Mouse (Mus musculus) telencephalon, adult 2 months (tissue): Measurements from ENCODE around the gene Akap2.

Experiments
- DNase-seq: peaks from one replicate; pipeline ENCODE4 v3.0.0-alpha.2; 2011; ENCODE audit warnings: low read depth, low spot score

Akap2 gene

DNA sequence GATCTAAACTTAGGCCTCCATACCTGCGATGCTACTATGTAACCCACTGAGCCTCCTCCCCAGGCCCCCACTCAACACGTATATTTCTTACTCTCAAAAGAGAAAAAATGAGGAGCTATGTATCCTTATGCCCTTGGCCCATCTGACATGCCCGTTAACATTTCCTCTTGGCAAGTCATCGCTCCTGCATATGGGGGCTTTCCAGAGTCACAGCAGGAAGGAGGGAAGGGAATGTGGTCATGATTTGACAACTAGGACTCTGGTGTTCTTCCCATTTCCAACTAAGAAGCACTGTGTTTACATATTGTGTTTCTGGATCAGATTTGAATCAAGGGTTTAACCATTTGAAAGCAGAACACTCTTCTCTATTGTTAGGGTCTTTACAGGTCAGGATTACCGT lies 15.9 kb upstream of the Akap2 start:
- DNase-seq = no peak

DNA sequence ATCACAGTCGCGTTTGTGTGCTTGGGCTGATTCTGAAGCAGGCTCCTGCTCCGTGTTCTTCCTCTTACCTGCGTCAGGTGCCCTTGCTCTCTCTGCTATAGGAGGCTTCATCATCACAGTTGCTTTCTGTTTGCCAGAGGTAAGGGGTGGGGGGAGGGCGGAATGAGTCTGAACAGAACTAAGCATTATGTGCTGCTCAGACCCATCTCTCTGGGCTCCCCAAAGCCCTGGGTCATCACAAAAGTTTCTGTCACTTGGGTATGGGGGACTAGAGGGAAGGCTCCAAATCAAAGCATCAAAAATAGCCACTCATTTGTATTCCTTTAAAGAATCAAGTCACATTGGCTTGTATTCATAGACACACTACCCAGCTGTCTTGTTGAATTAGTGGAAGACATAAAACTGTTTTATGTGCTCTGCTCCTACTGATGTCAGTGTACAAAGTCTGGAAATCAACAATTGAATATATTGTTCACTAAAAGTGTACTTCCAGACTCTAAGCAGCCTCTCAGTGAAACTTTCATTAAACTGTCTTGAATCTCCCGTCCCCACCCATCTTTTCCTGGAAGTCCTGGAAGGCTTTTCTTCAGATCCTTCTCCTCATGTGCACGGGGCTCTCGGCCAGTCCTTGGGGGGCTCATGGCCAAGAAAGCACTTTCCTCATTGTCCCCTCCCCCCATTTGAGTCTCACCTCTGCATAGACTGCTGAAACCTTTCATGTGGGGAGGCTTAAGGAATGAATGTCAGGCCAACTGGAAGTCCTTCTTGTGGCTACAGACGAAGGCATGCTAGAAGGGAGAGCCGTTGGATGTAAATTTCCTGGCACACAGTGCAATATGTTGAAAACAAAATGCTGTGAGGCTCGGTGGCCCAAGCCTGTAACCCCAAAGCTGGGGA lies 13.6 kb upstream of the Akap2 start:
- no peak for DNase-seq

GRCm38 (mm10) chr4:57704575-57704974 lies 12.9 kb upstream of the Akap2 start:
- DNase-seq = no peak

- DNase-seq = no peak
These were observed 1.6 kb upstream of the Akap2 start for GRCm38 (mm10) chr4:57715849-57716248.

DNA sequence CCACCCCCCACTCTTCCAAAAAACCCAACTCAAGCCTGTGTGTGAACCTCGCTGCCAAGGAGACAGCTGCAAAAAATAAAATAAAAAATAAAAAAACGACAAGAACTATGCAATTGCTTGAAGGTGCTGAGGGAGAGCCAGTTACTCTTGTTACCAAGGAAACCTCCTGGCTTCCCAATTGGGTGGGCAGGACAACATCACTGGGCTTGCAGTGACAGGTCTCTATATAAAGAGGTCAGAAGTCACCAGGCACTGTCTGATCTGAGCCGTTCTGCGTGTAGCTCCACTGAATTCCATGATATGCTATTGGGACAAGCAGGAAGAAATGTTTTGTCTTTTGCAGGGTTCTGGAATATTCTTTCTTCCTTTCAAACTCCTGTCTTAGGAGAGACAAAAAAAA lies 722 bp upstream of the Akap2 start:
- no peak for DNase-seq

DNA sequence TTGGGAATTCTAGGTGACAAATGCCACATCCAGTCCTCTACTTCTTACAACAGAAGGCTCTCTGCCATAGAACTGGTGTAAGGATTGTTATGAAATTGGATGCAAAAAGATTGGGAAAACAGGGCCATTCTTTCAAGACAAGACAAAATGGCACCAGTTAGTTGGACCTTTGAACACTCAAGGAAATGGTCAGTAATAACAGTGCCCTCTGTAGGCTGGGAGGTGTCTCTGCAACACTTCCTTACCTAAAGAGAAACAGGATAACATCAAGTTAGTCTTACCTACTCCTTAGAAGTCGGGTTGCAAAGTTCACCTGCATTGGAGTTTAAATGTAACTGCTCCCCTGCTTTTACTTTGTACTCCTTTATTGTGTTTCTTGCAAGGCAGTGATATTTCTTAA lies 1.9 kb downstream of the Akap2 start:
- DNase-seq = no peak

- no peak for DNase-seq
These were observed 3.5 kb downstream of the Akap2 start for GRCm38 (mm10) chr4:57720869-57721361.

DNA sequence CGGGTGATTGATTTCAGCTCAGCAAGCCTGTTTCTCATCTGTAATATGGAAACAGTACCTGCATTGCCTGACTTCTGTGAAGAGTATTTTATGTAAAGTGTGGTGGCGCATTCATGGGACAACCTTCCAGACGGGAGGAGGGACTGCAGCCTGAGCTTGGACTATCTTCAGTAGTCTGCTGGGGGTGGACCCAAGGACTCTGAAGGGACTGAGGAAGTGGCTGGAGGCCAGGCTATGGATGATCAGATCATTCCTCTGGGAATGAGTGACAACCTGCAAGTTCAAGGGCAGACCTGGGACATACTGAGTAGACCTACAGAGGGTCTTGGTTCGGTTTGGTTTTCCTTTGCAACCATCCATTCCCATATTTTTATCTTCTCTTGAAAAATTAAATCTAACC lies 4.8 kb downstream of the Akap2 start:
- no peak for DNase-seq

DNA sequence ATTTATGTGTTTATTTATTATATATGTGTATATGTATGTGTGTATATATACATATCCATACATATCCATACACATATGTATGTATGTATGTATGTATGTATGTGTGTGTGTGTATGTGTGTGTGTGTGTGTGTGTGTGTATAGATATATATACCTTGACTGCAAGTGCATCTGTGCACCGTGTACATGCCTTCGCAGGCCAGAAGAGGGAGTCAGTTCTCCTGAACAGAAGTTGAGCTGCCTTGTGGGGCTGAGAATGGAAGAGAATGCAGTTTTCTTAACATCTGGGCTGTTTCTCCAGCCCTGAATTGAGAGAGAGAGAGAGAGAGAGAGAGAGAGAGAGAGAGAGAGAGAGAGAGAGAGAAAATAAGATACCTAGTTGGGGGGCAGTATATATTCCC lies 6.2 kb downstream of the Akap2 start:
- DNase-seq = no peak

DNA sequence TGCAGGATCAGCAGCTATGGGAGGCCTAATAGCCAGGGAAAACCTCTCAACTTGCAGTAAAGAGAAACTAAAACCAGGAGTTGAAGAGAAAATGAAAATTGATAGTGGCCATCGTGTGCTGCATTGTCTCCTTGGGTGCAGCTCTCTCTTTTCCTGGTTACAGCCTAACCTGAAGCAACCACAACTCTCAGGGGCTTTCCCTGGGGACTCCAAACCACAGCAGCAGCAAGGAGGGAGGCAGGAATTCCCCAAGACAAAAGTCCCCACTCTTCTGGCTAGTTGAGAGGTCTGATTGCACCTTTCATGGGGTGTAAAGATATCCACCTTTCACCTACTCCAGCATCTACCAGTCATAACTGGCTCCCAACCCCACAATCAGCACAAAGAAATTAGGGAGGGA lies 8.1 kb downstream of the Akap2 start:
- no peak for DNase-seq

- DNase-seq = no peak
These were observed 11.2 kb downstream of the Akap2 start for GRCm38 (mm10) chr4:57728611-57729183.

DNA sequence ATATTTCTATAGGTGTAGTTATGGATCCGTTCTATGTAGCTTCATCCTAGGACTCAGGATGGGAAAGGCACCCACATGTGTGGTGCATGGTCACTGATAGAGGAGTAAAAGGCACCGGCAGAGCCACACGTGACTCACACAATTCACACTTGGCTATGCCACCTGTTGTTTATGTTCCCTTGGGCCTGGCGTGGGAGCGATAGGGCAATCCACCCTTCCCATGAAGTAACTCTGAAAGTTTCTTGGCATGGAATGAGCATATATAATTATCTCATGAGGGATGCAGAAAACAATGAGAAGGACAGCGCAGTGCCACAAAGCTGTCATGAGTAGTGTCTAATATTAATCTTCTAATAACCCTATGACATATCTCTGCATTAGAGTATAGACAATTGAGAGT lies 12.6 kb downstream of the Akap2 start:
- no peak for DNase-seq

DNA sequence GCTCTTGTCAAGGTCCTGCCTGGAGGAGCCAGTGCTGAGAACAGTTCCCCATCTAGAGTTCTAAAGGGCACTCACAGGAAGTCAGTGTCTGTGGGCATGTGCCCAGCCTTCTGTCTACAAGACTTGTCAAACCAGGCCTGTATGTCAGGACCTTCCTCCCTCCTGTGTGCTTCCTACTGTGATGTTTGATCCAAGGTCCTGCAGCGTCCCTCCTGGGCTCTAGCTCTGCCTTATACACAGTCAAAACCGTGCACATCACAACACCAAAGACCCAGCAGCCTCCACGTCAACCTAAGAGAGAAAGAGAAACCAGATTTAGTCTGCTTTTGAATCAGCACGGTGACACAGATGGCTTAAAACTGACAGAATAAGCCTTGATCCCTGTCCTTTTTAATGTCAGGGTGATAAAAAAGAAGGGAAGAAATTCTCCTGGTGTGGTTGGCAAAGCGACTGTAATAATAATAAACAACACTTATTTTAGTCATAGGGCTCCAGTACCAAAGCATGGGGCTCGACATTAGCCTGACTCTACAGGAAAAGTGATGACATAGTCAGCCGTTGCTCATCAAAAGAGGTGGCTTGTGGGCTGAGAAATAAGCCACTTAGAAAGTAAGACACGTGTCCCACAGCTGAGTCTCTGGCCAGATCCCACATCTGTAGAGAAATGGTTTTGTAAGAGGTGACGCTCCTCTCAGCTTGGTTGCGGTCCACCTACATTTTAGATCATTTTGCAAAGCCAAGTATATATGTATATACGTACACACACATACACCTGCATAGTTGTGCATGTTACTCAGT lies 13.5 kb downstream of the Akap2 start:
- DNase-seq = no peak

DNA sequence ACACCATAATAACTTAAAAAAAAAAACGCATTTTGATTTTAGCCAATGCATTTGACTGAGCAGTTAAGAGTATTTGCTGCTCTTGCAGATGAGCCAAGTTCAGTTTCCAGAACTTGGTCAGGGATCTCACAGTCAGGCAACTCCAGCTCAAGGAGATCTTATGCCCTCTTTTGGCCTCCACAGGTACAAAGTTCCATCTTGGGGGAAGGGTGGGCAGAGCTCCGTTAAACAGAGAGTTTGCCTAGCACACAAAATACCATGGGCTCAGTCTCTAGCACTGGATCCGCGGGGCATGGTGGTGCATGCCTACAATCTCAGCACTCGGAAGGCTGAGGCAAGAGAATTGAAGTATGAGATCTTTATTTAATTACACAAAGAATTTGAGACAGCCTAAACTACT lies 14.9 kb downstream of the Akap2 start:
- DNase-seq = no peak

- DNase-seq = no peak
These were observed 16.0 kb downstream of the Akap2 start for GRCm38 (mm10) chr4:57733445-57733844.

DNA sequence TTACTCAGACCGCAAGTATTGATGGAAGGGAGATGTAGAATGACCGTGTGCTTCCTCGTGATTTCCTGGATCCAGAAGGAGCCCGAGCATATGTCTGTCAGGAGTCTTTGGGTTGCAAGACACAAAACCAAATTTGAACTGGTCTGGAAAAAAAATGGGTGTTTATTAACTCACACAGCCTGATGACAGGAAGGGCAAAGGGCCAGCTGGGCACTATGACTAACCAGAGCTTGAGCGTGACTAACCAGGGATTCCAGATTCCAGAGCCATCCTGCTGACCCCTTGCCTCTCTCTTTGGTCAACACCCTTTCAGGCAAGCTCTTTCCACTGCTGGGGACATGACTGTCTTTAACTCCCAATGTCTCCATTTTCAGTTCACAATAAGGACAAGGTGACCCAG lies 18.0 kb downstream of the Akap2 start:
- no peak for DNase-seq

DNA sequence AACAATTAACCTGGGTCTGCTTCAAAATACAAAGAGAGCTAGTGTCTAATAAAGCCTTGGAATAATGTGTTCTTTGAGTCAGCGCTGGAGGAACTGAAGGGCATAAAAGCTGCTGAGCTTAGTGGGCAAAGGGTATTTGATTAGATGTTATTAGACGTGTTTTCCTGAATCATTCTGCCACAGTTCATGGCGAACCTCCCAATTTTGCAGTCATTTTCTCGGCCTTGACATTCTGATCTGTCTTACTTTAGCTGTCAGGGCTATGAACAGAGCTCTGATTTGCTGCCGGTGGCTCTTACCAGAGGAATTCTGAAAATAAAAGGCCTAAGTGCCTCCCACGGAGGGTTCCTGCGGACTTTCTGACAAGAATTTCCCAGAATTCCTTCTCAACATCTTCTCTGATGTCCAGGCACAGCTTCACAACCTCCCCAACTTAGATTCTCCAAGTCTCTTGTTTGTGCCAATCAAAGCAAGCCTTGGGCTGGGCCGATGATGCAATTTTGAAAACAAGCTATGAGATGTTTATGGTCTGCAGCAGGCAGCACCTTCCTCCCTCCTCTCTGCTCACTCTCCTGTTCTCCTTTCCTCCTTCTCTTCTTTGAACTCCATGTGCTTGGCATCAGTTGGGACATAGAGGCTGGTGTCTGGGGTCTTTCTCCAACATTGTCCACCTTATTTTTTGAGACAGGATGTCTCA lies 21.5 kb downstream of the Akap2 start:
- no peak for DNase-seq

- no peak for DNase-seq
These were observed 26.0 kb downstream of the Akap2 start for GRCm38 (mm10) chr4:57743325-57743929.

DNA sequence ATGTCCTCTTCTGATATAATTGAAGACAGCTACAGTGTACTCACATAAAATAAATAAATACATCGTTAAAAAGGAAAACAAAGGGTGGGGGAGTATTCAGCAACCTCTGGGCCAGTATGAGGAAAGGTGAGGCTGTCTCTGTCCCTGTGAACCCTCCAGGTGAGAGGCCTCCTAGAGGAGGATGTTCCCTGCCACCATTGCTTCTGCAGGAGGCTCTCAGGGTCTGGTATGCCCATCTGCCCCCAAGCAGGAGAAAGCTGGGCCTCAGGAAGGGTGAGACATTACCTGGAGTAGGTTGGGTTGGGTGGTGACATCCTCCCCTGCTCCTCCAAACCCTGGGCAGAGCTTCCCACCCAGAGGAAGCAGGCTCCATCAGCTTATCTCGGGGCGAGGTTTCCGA lies 33.2 kb downstream of the Akap2 start:
- DNase-seq = no peak

- no peak for DNase-seq
These were observed 33.6 kb downstream of the Akap2 start for GRCm38 (mm10) chr4:57751054-57751453.

DNA sequence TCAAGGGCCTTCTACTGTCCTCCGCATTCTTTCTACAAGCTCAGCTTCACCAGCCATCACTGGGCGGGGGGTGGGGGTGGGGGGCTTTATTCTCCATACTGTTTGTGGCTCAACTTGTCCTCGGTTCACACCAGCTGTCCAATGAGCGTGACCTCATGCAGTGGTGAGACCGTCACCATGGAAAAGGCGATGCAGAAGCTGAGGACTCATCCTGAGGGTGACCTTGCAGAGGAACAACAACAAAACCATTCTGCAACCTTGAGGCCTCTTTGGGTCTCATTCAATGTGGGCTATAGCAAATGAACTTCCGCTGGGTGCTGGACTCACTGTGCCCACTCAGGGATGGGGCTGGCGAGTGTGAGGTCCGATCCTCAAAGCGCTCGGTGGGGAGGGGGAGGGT lies 34.1 kb downstream of the Akap2 start:
- DNase-seq = no peak
